Mouse (Mus musculus): ENCODE results near the gene 4933430I17Rik.

DNA sequence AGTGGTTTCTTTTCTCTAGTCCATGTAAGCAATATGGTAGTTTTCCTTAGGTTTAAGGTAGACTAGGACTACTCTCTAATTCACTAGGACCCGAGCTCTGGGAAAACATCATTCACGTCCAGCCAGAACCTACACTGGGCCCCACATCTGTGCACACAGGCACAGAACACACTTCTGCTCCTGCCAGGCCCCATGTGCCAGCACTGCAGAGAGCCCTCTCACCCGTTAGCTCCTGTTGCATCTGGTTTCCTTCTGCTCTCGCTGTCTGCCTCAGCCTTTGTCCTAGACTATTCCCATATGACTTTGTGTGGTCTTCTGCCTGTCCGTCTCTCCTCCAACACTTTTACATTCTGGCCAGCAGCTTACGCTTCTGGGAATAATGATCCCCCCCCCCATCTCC lies 8.6 kb downstream of the 4933430I17Rik start:
- TF ChIP-seq POLR2A (IDR thresholded peaks at IDR 0.05; ENCODE audit: insufficient read depth, low read length) (no peak), CTCF (IDR thresholded peaks at IDR 0.05; ENCODE audit: low read depth, low read length) (no peak)
